Mouse (Mus musculus): ENCODE data around the gene Chtf18.

GRCm38 (mm10) chr17:25765886-25766285 lies 38.7 kb upstream of the Chtf18 start:
- no peak for TF ChIP-seq CTCF (IDR thresholded peaks at IDR 0.05; ENCODE audit: control insufficient read depth, insufficient read depth, insufficient read length)
- no peak for TF ChIP-seq MAX (IDR thresholded peaks at IDR 0.05)
- TF ChIP-seq MYOG (IDR thresholded peaks at IDR 0.05; ENCODE audit: control insufficient read depth, extremely low read depth, insufficient read length) = no peak
- no peak for TF ChIP-seq USF1 (IDR thresholded peaks at IDR 0.05; ENCODE audit: low read depth)
- TF ChIP-seq FOSL1 (IDR thresholded peaks at IDR 0.05; ENCODE audit: insufficient read depth, low read length, poor library complexity, severe bottlenecking) = no peak

Data from C2C12 (cell line).